Mouse (Mus musculus): Measurements from ENCODE around the gene Tmem212. TPM values are rescaled to one million over a fixed set of nuclear protein-coding genes. Genes with fewer than 3 reads are reported as not detected.

Gene Tmem212
- polyA plus RNA-seq, 1 experiment from 2014 or later: 0.23 TPM

GRCm38 (mm10) chr3:27836297-27836696, 59.9 kb downstream of the Tmem212 start:
- Histone ChIP-seq H3K4me3 (ENCODE audit: low read length) (no peak overlapping the region), H3K9ac (ENCODE audit: low read depth, low read length) (no peak overlapping the region), H3K9me3 (ENCODE audit: control insufficient read depth, low read length) (no peaks in the 10 kb centered on the region), H3K4me2 (ENCODE audit: low read length) (no peak overlapping the region), H3K36me3 (ENCODE audit: control insufficient read depth, insufficient read depth, low read length) (no peaks in the 10 kb centered on the region), H3K27ac (ENCODE audit: low read depth, low read length) (no peak overlapping the region), H3K4me1 (ENCODE audit: control insufficient read depth, insufficient read depth, low read depth, low read length) (no peaks in the 10 kb centered on the region), H3K27me3 (replicated peaks; ENCODE audit: control insufficient read depth, insufficient read depth, low read length) (no peaks in the 10 kb centered on the region)
- no peak for ATAC-seq
- WGBS: 84% methylated on average over 3 of the region's 3 CpGs

GRCm38 (mm10) chr3:27835786-27836185, 60.4 kb downstream of the Tmem212 start:
- no peak for ATAC-seq
- Histone ChIP-seq H3K4me1 (ENCODE audit: control insufficient read depth, insufficient read depth, low read depth, low read length) (no peaks in the 10 kb centered on the region), H3K4me3 (ENCODE audit: low read length) (no peak overlapping the region), H3K9me3 (ENCODE audit: control insufficient read depth, low read length) (no peaks in the 10 kb centered on the region), H3K9ac (ENCODE audit: low read depth, low read length) (no peak overlapping the region), H3K27ac (ENCODE audit: low read depth, low read length) (no peak overlapping the region), H3K4me2 (ENCODE audit: low read length) (no peak overlapping the region), H3K36me3 (ENCODE audit: control insufficient read depth, insufficient read depth, low read length) (no peaks in the 10 kb centered on the region), H3K27me3 (replicated peaks; ENCODE audit: control insufficient read depth, insufficient read depth, low read length) (no peaks in the 10 kb centered on the region)
- WGBS: 95% methylated on average over 8 of the region's 8 CpGs

- Histone ChIP-seq H3K4me2 (ENCODE audit: low read length) (no peak overlapping the region), H3K9me3 (ENCODE audit: control insufficient read depth, low read length) (no peaks in the 10 kb centered on the region), H3K27ac (ENCODE audit: low read depth, low read length) (no peak overlapping the region), H3K36me3 (ENCODE audit: control insufficient read depth, insufficient read depth, low read length) (no peaks in the 10 kb centered on the region), H3K4me3 (ENCODE audit: low read length) (no peak overlapping the region), H3K4me1 (ENCODE audit: control insufficient read depth, insufficient read depth, low read depth, low read length) (no peaks in the 10 kb centered on the region), H3K9ac (ENCODE audit: low read depth, low read length) (no peak overlapping the region), H3K27me3 (replicated peaks; ENCODE audit: control insufficient read depth, insufficient read depth, low read length) (no peaks in the 10 kb centered on the region)
- no peak for ATAC-seq
- 85% methylated on average over 3 of the region's 3 CpGs for WGBS
These were observed 67.4 kb downstream of the Tmem212 start for GRCm38 (mm10) chr3:27828755-27829154.

- H3K27me3 ChIP-seq (replicated peaks; ENCODE audit: control insufficient read depth, insufficient read depth, low read length): no peaks in the 10 kb centered on the region
- WGBS: 89% methylated on average over 3 of the region's 3 CpGs
These were observed 68.9 kb downstream of the Tmem212 start for GRCm38 (mm10) chr3:27827236-27827635.

GRCm38 (mm10) chr3:27825985-27826384, 70.2 kb downstream of the Tmem212 start:
- Histone ChIP-seq H3K9me3 (ENCODE audit: control insufficient read depth, low read length) (no peaks in the 10 kb centered on the region), H3K4me1 (ENCODE audit: control insufficient read depth, insufficient read depth, low read depth, low read length) (no peaks in the 10 kb centered on the region), H3K27me3 (replicated peaks; ENCODE audit: control insufficient read depth, insufficient read depth, low read length) (no peaks in the 10 kb centered on the region), H3K9ac (ENCODE audit: low read depth, low read length) (no peak overlapping the region), H3K36me3 (ENCODE audit: control insufficient read depth, insufficient read depth, low read length) (no peaks in the 10 kb centered on the region), H3K27ac (ENCODE audit: low read depth, low read length) (no peak overlapping the region), H3K4me2 (ENCODE audit: low read length) (no peak overlapping the region), H3K4me3 (ENCODE audit: low read length) (no peak overlapping the region)
- 89% methylated on average over 4 of the region's 4 CpGs for WGBS
- ATAC-seq: no peak

More at GRCm38 (mm10) chr3:27827236-27827635, 68.9 kb downstream of the Tmem212 start:
- no peak overlapping the region for H3K4me2 ChIP-seq (ENCODE audit: low read length)
- H3K9ac ChIP-seq (ENCODE audit: low read depth, low read length): no peak overlapping the region
- H3K4me3 ChIP-seq (ENCODE audit: low read length): no peak overlapping the region
- no peak for ATAC-seq
- no peaks in the 10 kb centered on the region for H3K36me3 ChIP-seq (ENCODE audit: control insufficient read depth, insufficient read depth, low read length)
- H3K4me1 ChIP-seq (ENCODE audit: control insufficient read depth, insufficient read depth, low read depth, low read length): no peaks in the 10 kb centered on the region
- H3K27ac ChIP-seq (ENCODE audit: low read depth, low read length): no peak overlapping the region
- H3K9me3 ChIP-seq (ENCODE audit: control insufficient read depth, low read length): no peaks in the 10 kb centered on the region

Other genes with a start within 250 kb of the Tmem212 start
- 7.5 and 9.4 TPM in 2 replicates for gene Fndc3b, start 185.1 kb downstream of the Tmem212 start, polyA plus RNA-seq (2015; fragmentation: Nextera tagmentation; extraction: Ambion mirVana)
- 5.9 and 6.3 TPM in 2 replicates for gene Pld1, start 42.3 kb upstream of the Tmem212 start, polyA plus RNA-seq (2015; fragmentation: Nextera tagmentation; extraction: Ambion mirVana)

Measured in hindbrain, embryonic 16.5 days (tissue).